ENCODE assay signal across 9 mouse cellular contexts in genomic region chr1:74082841-74083463, GRCm38 (mm10). TPM values are rescaled to one million over a fixed set of nuclear protein-coding genes. Genes with fewer than 3 reads are reported as not detected.
DNase-seq lines count a peak whose midpoint lies in the region; ATAC-seq and TF ChIP-seq lines count a peak whose summit lies in the region.
"Had no signal": no experiment of that assay in that cellular context is flagged by ENCODE, and none has a peak within 500 bp of the region (broad histone marks: within the 10 kb centered on the region; RNA-seq: fewer than 3 reads in every experiment).

No protein-coding gene starts in this region.

- H3K36me3 ChIP-seq in CH12.LX (replicated peaks in 1 of 2; ENCODE audit: control insufficient read depth in 1 of 2, insufficient read depth in 1 of 2, low read length in 1 of 2): no peaks in the 10 kb centered on the region
- H3K36me3 ChIP-seq in heart, embryonic 16.5 days (ENCODE audit: control insufficient read depth, insufficient read depth): no peaks in the 10 kb centered on the region
- H3K36me3 ChIP-seq in limb, embryonic 12.5 days: peaks cover 22% of the 10 kb centered on the region
- H3K36me3 ChIP-seq in midbrain, postnatal 0 days (ENCODE audit: insufficient read depth, low read length): no peaks in the 10 kb centered on the region

- no peak overlapping the region for H3K9ac ChIP-seq in CH12.LX (ENCODE audit: insufficient read depth, low read depth)
- peak overlapping the region; percentile 18; the same call in 1 of the 2 replicates for H3K9ac ChIP-seq in heart, embryonic 16.5 days (ENCODE audit: low read length)
- no peak overlapping the region for H3K9ac ChIP-seq in limb, embryonic 12.5 days (replicated peaks)
- no peak overlapping the region for H3K9ac ChIP-seq in midbrain, postnatal 0 days (replicated peaks; ENCODE audit: low read length, poor library complexity, severe bottlenecking)

- DNase-seq in heart, adult 11 months: peak; percentile 96
- no peak for DNase-seq in heart, adult 8-10 months (ENCODE audit: low spot score)
- peak; percentile 77 for DNase-seq in CH12.LX (ENCODE audit: extremely low read depth)
- DNase-seq in c-Kit-positive CD71-positive TER-119-negative erythroid progenitor cells, embryonic 14.5 days (ENCODE audit: low read depth): peak; percentile 44
- DNase-seq in midbrain, postnatal 0 days (ENCODE audit: low spot score): peak; percentile 67
- no peak for DNase-seq in right cerebral cortex, postnatal 25 days

- H3K4me2 ChIP-seq in CH12.LX (ENCODE audit: insufficient read depth, low read depth, poor library complexity, severe bottlenecking): no peak overlapping the region
- no peak overlapping the region for H3K4me2 ChIP-seq in heart, embryonic 16.5 days (ENCODE audit: low read depth, low read length)
- H3K4me2 ChIP-seq in limb, embryonic 12.5 days: no peak overlapping the region
- no peak overlapping the region for H3K4me2 ChIP-seq in midbrain, postnatal 0 days (ENCODE audit: low read depth, low read length, poor library complexity, severe bottlenecking)

- TF ChIP-seq RAD21 in CH12.LX (IDR thresholded peaks at IDR 0.05; ENCODE audit: low read depth, low read length): peak; percentile 46

- dilution Hi-C loops in CH12.LX (cut with MboI; ENCODE audit: extremely low pct_ligation_motif_present, extremely low pct_unique_long_range_greater_than_20kb, low sequenced_read_pairs): no loop called here

- peak; percentile 38 for ATAC-seq in heart, embryonic 16.5 days (replicated peaks; ENCODE audit: extremely low read depth, insufficient read depth, low FRiP score)
- no peak for ATAC-seq in limb, embryonic 12.5 days (ENCODE audit: insufficient number of reproducible peaks, insufficient read depth, low FRiP score, low TSS enrichment, low read depth)
- ATAC-seq in midbrain, postnatal 0 days (ENCODE audit: low FRiP score): no peak

- peak; percentile 79 to 95 for TF ChIP-seq CTCF in CH12.LX (conservative IDR thresholded peaks at IDR 0.05 in 1 of 2, IDR thresholded peaks at IDR 0.05 in 1 of 2; ENCODE audit: low read depth in 2 of 2, low read length in 2 of 2)
- peak; percentile 73 for TF ChIP-seq CTCF in midbrain, postnatal 0 days (IDR thresholded peaks at IDR 0.05)

- no peak overlapping the region for H3K4me3 ChIP-seq in CH12.LX (replicated peaks in 1 of 3; ENCODE audit: low read depth in 2 of 3, low read length in 2 of 3, poor library complexity in 1 of 3)
- H3K4me3 ChIP-seq in heart, embryonic 16.5 days (ENCODE audit: low read length): no peak overlapping the region
- H3K4me3 ChIP-seq in limb, embryonic 12.5 days (replicated peaks): no peak overlapping the region
- H3K4me3 ChIP-seq in midbrain, postnatal 0 days (ENCODE audit: low read depth, low read length): no peak overlapping the region
- H3K4me3 ChIP-seq: myocyte had no signal

- H3K9me3 ChIP-seq in CH12.LX (replicated peaks; ENCODE audit: low read length): no peaks in the 10 kb centered on the region
- no peaks in the 10 kb centered on the region for H3K9me3 ChIP-seq in heart, embryonic 16.5 days (replicated peaks; ENCODE audit: control insufficient read depth, low read length)
- no peaks in the 10 kb centered on the region for H3K9me3 ChIP-seq in limb, embryonic 12.5 days
- H3K9me3 ChIP-seq in midbrain, postnatal 0 days (ENCODE audit: low read length): no peaks in the 10 kb centered on the region

- H3K27ac ChIP-seq in CH12.LX (ENCODE audit: insufficient read depth, low read depth): no peak overlapping the region
- peak overlapping the region; percentile 82 for H3K27ac ChIP-seq in heart, embryonic 16.5 days (ENCODE audit: low read length)
- H3K27ac ChIP-seq in limb, embryonic 12.5 days: peak overlapping the region; percentile 45; the same call in 1 of the 2 replicates
- no peak overlapping the region for H3K27ac ChIP-seq in midbrain, postnatal 0 days (ENCODE audit: low read depth, low read length)

- no peaks in the 10 kb centered on the region for H3K27me3 ChIP-seq in CH12.LX (replicated peaks)
- no peaks in the 10 kb centered on the region for H3K27me3 ChIP-seq in heart, embryonic 16.5 days (ENCODE audit: control insufficient read depth, insufficient read depth, low read length)
- H3K27me3 ChIP-seq in limb, embryonic 12.5 days: no peaks in the 10 kb centered on the region
- H3K27me3 ChIP-seq in midbrain, postnatal 0 days (ENCODE audit: insufficient read depth, low read length): no peaks in the 10 kb centered on the region; the same call in 1 of the 2 replicates

- no peak for TF ChIP-seq EP300 in CH12.LX (IDR thresholded peaks at IDR 0.05; ENCODE audit: low read length)

- no peaks in the 10 kb centered on the region for H3K79me2 ChIP-seq in CH12.LX (replicated peaks; ENCODE audit: control insufficient read depth, extremely low read depth, insufficient read depth, poor library complexity, severe bottlenecking)

- 9% methylated on average over 6 of the region's 6 CpGs for WGBS in heart, embryonic 16.5 days
- 17% methylated on average over 6 of the region's 6 CpGs for WGBS in limb, embryonic 12.5 days
- 17% methylated on average over 6 of the region's 6 CpGs for WGBS in midbrain, postnatal 0 days

- in situ Hi-C loops in CH12.LX (cut with MboI; ENCODE audit: low pct_ligation_motif_present, low pct_unique_long_range_greater_than_20kb, low sequenced_read_pairs): no loop called here

- no peak for TF ChIP-seq POLR2A in CH12.LX (IDR thresholded peaks at IDR 0.05; ENCODE audit: low read depth, low read length)

- H3K4me1 ChIP-seq in CH12.LX (ENCODE audit: control insufficient read depth in 1 of 2, insufficient read depth in 2 of 2): peaks cover 20 to 73% of the 10 kb centered on the region in 2 experiments
- H3K4me1 ChIP-seq in heart, embryonic 16.5 days (ENCODE audit: control insufficient read depth, insufficient read depth, low read length): peaks cover 32% of the 10 kb centered on the region
- peaks cover 47% of the 10 kb centered on the region for H3K4me1 ChIP-seq in limb, embryonic 12.5 days (replicated peaks)
- no peaks in the 10 kb centered on the region for H3K4me1 ChIP-seq in midbrain, postnatal 0 days (ENCODE audit: insufficient read depth, low read length)

TF ChIP-seq in CH12.LX, 34 proteins besides CTCF, POLR2A, EP300 and RAD21:
- no peak for TF ChIP-seq JUN (IDR thresholded peaks at IDR 0.05; ENCODE audit: insufficient read depth, low read depth, low read length)
- peak; percentile 72 for TF ChIP-seq SMC3 (IDR thresholded peaks at IDR 0.05; ENCODE audit: low read depth, low read length)
TF ChIP-seq in CH12.LX: peak in this region for 1.

RNA-seq across cellular contexts. Expression of gene Tns1, which starts 41.3 kb away (rescaled TPM):
- total RNA-seq in heart, adult 8-10 months (2022): 100 to 1,000 TPM; 733 to 828 (median 798) TPM
- total RNA-seq in CH12.LX (2012; rRNA removed) (0.89 and 1.0 TPM in 2 replicates), CH12.LX (2014; rRNA removed) (0.40 and 0.89 TPM in 2 replicates)
- 2.5 and 3.6 TPM in 2 replicates for polyA plus RNA-seq in CH12.LX (2012; ENCODE audit: insufficient read length, low read depth)
- polyA plus RNA-seq in heart, embryonic 16.5 days (2015; fragmentation: Nextera tagmentation; extraction: Ambion mirVana): 120 and 144 TPM in 2 replicates
- polyA plus RNA-seq in limb, embryonic 12.5 days (2016; fragmentation: Nextera tagmentation; extraction: Ambion mirVana): 36.7 and 44.9 TPM in 2 replicates
- 22.5 and 31.5 TPM in 2 replicates for total RNA-seq in midbrain, postnatal 0 days (2014; rRNA removed)
- polyA plus RNA-seq in midbrain, postnatal 0 days (2015; fragmentation: Nextera tagmentation; extraction: Ambion mirVana): 9.8 and 10.2 TPM in 2 replicates

RNA-seq across cellular contexts. Expression of gene Rufy4, which starts 42.4 kb away (rescaled TPM):
- 1 to 10 TPM in 3 of 4 experiments, under 1 TPM in 1; 0.52 to 1.8 (median 1.3) TPM for total RNA-seq in heart, adult 8-10 months (2022)
- total RNA-seq in CH12.LX (2012; rRNA removed) (not detected in 2 replicates), CH12.LX (2014; rRNA removed) (not detected in 2 replicates)
- polyA plus RNA-seq in CH12.LX (2012; ENCODE audit: insufficient read length, low read depth): not detected in 2 replicates
- polyA plus RNA-seq in heart, embryonic 16.5 days (2015; fragmentation: Nextera tagmentation; extraction: Ambion mirVana): 0.45 and 0.91 TPM in 2 replicates
- 0.15 and 0.18 TPM in 2 replicates for polyA plus RNA-seq in limb, embryonic 12.5 days (2016; fragmentation: Nextera tagmentation; extraction: Ambion mirVana)
- 0.33 TPM in 1 of 2 replicates, not detected in the other for total RNA-seq in midbrain, postnatal 0 days (2014; rRNA removed)
- polyA plus RNA-seq in midbrain, postnatal 0 days (2015; fragmentation: Nextera tagmentation; extraction: Ambion mirVana): 0.09 and 0.11 TPM in 2 replicates
- polyA plus RNA-seq: myocyte had no signal

Comparison
In these comparisons a context has a peak if more than half of its experiments do, and no peak if none do; other contexts are left out.
1. DNase-seq: peak in heart, adult 11 months (single experiment), CH12.LX (single experiment), c-Kit-positive CD71-positive TER-119-negative erythroid progenitor cells, embryonic 14.5 days (single experiment) and midbrain, postnatal 0 days (single experiment); none in heart, adult 8-10 months (single experiment) and right cerebral cortex, postnatal 25 days (single experiment).
2. H3K27ac ChIP-seq: peak in heart, embryonic 16.5 days (single experiment) and limb, embryonic 12.5 days (single experiment); none in CH12.LX (single experiment) and midbrain, postnatal 0 days (single experiment).